Mouse (Mus musculus) right cerebral cortex, postnatal 14 days (tissue): ENCODE data around the gene Polr2b.

Source experiments
- DNase-seq: peaks from one replicate; pipeline ENCODE4 v3.0.0; 2022

The Polr2b gene

DNA sequence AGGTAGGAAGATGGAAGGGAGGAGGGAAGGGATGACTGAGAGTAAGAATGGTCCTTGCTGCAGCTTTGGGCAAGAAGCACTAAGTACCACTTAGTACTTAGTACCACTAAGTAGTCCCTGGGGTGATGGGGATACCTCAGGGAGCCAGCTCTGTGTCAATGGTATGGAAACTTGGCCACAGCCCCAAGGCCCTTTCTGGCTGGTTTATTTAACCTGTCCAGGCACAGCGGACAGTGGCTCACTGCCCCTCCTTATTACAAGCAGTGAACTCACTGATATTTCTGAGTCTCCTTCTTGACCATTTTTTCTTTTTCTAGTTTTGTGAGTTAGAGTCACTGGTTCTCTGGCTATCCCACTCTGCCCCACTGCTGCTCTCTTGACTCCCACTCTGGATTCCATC is 57.2 kb downstream of the Polr2b start:
- DNase-seq, result no peak

DNA sequence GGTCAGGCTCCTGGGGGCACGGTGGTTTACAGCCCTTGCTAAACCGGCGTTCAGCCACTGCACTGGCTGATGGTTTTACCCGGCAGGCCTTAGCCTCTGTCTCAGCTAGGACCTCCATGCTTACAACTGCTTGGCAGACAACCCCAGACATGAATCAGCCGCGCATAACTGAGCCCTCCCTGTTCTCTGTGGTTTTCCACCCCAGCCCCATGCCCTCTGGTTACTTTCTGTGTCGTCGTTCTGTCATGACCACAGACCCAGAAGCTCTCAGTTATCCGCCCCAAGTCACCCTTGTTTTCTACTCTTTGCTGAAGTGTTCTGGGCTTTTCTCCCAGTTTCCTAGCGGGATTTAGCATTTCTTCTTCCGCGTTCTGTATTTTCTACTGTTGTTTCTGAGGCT is 57.7 kb downstream of the Polr2b start:
- no peak for DNase-seq

DNA sequence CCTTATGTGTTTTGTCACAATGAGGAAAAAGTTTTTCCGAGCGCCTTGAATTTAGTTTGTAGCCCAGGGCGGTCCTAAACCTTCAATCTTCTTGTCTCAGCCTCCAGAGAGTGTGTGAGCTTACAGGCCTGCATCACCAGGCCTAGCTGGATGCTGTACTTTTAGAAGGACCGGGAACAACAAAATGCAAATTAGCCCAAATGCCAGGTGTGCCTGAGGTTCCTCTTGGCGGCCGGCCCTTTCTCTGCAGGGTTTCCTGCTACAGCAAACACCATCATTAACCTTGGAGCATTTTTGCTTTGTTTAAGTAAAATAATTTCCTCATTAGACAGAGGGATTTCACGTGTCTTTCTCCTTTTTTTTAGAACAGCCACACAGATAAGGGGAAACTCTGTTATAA is 58.2 kb downstream of the Polr2b start:
- no peak for DNase-seq

DNA sequence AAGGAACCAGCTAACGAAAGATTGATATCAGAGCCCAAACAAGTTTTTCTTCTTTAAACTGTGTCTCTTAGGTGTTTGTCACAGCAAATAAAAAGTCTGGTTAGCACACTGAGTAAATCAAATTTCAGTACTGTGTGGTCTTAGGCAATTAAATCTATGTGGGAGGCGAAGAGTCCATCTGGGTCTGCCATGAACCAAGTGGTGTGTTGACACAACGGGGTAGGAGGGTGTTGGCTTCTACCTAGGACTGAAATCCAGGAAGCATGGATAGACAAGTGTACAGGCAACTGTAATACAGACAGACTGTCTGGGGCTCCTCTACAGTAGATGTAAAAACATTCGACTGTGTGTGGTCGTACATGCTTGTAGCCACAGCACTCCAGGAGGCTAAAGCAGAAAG is 59.4 kb downstream of the Polr2b start:
- no peak for DNase-seq

DNA sequence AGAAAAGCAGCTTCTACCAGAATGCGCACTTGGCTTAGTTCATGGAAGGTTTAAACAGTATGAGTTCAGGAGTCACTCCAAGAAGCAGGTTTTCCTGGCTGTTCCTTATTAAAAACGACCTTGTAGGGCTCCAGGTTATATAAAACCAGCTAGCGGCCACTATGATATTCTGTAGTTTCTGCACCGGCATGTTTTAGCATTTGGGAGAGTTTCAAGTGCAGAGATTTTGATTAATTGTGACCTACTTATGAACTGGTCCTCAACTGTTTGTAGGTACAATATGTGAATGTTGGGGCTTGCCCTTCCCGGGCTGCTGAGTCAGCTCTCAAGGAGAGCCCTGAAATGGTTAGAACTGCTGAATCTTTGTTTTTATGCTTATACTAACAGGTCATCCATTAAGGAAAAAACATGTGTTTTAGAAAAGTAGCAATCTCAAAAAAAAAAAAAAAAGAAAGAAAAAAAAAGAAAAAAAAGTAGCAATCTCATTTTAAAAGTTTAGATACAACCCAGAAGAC is 60.5 kb downstream of the Polr2b start:
- DNase-seq, result no peak

DNA sequence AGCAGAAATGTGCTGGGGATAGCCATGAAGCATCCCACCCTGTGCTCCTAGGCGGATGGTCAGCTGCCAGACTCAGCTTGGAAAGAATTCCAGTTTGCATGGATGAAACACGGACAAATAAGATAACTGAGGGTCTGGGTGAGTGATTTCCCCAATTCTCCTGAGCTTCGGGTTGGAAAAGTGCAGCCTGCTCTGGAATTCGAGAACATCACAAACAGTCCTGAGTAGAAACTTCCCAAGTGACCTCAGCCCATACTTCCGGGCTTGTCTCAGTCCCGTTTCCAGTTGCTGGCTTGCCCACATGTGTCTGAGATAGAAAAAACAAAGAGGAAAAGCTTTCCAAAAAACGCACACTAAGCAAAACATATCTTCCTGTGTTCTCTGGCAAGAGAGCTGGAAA is 62.3 kb downstream of the Polr2b start:
- DNase-seq, result no peak

DNA sequence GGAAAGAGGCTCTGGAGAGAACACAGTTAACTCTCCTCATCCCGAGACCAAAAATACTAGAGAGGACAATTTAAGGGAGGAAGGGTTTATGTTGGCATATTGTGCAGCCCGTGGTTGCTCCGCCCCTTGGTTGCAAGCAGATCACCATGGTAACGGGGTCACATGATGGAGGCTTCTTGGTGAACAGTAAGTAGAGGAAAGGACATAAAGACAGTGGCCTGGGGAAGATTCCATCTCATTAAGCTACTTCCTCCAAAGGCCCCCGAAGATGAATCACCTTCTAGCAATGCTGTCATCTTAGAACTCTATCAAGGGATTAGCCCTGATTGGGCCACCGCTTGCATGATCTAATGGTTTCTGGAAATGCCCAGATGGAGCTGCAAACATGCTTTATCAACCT is 62.8 kb downstream of the Polr2b start:
- DNase-seq, result no peak

DNA sequence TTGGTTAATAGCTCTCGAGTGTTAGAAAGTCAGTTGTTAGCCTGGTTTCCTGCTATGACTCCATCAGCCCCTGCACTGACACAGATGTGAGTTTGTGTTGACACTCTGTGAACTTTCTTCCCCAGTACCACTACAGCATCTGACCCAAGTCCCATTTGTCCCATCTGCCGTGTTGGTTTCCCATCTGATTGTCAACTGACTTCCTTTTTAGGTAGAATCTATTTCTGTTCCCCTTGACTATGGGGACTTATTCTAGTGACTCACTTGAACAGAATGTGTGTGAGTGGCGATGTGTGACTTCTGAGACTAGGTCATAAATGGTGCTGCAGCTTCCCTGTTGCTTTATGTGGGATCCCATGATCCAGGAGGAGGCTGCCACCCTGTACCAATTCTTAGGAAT is 65.0 kb downstream of the Polr2b start:
- no peak for DNase-seq

DNA sequence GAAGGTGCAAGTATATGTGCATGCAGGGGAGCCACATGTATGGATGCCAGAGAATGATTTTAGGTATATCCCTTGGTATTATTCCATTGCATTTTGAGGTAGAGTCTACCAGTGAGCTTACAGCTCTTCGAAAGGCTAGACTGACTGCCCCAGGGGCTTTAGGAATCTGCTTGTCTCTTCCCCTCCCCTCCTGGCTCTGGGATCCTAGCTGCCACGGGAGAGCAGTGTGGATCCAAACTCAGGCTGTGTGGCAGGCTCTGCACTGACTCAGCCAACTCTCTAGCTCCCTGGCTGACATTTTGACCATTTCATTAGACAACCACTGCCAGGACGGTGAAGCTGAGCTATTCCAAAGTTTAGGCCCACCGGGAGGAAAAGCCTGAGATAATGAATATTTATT is 65.6 kb downstream of the Polr2b start:
- DNase-seq, result no peak

DNA sequence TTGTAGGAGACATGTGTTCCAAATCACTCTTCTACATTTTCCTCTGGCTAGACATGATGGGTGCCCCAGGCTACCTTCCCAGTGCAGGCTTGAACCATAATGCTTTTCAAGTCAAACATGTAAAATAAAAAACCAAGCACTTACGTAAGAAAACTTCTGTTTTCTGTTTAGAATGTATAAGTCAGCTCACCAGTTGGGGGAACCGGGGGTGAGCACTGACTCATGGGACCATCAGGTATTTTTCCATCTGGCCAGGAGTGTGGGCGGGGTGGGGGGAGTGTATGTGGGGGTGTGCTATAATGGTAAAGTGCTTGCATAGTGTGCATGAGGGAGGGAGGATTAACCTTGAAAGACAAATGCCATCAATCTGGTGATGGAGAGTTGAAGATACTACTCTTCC is 68.1 kb downstream of the Polr2b start:
- DNase-seq, result no peak

DNA sequence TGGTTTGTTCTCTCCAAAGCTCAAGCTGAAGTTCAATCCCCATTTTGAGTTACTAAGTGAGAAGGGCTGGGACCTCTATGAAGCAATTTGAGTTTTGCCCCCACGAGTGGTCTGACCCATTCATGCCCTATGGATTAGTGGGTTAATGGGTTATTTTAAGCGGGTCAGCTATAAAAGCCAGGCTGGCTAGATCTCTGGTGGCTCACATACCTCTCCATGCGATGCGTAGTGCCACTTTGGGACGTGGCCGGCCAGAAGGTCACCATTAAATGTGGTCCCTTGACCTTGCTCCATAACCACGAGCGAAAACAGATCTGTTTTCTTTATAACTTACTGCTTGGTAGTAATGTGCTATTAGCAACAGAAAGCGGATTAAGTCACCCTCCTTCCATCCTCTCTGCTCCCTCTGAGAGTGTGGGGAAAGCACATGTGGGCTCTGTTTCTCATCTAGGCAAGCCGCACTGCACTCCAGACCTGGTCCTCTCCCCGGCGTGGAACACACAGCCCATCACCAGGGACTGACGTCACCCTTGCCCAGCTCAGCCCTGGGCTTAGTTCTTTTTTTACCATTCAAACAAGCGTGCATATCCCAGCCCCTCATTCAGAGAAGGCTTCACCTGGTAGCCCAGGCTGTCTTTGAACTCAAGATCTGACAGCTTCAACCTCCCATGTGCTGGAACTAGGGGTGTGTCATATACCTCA is 69.6 kb downstream of the Polr2b start:
- no peak for DNase-seq

DNA sequence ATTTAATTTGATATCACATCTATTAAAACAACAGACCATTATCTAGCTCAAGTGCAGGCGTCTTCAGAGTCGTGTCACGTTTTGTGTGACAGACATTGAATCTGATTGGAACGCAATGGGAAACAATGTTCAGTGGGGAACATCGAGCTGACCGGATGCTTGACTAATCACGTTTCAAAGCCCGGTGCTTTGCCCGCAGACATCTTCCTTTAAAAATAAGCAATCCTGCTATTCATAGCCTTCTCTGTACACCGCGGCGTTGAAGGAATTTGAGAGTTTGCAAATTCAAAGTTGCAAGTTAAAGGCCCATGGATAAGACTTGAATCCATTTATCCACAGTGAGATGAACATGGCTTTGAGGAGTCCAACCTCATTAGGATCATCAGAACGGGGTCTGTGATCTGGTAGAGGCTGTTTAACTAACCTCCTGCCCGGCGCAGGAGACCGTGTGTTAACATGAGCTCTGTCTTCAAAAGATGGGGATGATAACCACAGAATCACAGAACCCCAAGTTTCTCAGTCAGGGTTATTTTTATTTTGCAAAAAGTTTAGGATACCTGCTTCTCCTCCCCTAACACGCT is 70.5 kb downstream of the Polr2b start:
- no peak for DNase-seq

DNA sequence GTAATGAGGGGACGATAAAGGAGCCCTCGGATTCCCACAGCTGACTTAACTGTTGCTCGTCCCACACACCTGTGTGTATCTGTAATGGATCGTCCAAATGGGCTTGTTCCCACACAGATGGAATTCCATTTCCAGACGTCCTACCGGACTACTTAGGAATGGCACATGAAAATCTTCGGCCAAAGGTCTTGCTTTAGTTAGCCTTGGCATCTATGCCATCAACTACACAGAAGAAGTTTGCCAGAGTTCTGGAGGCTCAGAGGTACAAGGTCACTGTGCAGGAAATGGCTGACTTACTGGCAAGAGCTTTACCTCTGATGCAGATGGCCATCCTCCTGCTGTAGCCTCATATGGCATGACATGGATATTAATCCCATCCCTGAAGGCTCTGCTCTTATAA is 71.3 kb downstream of the Polr2b start:
- no peak for DNase-seq

DNA sequence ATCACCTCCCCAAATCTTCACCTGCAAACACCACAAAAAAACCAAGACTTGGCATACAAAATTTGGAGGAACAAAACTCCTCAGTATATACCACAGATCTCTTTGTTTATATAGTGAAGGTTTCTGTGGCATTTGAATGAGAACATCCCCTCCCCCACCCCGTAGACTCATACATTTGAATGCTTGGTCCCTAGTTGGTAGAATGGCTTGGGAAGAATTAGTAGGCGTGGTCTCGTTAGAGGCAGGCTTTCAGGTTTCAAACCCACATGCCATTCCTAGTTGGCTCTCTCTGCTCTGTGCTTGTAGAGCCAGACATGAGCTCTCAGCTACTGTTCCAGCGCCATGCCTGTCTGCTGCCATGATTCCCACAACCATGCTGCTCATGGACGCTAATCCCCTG is 71.7 kb downstream of the Polr2b start:
- DNase-seq, result no peak

DNA sequence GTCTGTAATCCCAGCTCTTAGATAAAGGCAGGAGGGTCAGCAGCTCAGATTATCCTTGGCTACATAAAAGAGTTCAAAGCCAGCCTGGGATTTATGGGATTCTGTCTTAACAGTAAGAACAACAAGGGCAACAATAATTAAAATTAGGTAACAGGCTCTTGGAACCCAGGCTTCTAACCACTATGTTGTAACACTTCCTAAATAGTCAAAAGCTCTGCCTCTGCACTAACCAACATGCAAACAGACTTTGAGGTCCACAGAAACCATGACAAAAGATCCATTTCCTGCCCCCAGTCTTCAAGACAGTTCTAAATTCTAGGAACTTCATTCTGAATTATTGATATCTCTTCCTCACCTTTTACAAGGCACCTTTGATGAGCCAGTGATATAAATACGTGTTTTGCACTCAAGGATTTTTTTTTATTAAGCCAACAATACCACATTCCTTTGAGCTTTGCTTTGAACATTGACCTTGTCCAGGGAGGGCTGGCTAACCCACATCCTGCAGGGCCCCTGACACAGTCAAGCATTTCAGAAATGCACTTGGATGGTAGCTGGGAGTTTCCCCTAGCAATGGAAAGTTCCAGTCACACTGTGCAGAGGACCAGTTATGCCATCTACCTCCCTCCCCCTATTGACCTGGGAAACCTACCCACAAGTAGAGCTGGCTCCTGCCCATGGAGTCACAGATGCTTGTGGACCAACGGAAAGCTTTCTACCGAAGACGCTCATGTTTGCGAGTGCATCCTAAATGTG is 74.0 kb downstream of the Polr2b start:
- DNase-seq, result no peak

DNA sequence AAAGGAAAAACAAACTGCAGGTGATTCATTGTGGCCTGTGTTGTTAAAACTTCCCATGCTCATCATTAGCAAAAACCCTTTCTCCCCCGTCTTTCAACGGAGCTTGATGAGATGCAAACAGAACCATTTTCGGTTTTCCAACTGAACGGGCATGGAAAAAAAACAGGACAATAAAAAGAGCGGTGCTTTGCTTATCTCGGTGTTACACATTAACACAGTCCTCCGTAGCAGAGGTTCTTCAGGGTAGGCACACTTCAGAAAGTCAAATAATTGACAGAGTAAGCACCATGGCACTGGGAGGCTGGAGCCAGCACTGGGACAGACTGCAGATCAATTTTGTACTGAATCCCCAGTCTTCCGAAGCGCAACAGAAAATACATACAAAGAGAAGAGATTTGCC is 74.8 kb downstream of the Polr2b start:
- no peak for DNase-seq

DNA sequence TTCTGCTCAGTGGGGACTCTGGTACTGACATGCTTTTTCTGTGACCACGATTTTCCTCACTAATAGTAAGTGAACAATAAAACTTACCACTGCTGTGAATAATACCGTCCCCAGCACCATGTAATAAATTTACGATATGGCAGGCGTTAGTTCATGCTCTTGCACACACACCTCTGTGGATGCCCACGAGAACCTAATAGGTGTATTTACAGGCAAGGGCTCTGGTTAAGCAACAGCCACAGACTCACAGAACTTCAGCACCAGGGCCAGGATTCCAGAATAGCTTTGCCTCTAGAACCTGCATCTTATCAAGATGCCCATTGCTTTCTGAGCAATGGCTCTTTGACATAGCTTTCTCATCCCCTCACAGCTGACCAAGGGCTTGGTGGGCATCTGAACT is 75.3 kb downstream of the Polr2b start:
- DNase-seq, result no peak

DNA sequence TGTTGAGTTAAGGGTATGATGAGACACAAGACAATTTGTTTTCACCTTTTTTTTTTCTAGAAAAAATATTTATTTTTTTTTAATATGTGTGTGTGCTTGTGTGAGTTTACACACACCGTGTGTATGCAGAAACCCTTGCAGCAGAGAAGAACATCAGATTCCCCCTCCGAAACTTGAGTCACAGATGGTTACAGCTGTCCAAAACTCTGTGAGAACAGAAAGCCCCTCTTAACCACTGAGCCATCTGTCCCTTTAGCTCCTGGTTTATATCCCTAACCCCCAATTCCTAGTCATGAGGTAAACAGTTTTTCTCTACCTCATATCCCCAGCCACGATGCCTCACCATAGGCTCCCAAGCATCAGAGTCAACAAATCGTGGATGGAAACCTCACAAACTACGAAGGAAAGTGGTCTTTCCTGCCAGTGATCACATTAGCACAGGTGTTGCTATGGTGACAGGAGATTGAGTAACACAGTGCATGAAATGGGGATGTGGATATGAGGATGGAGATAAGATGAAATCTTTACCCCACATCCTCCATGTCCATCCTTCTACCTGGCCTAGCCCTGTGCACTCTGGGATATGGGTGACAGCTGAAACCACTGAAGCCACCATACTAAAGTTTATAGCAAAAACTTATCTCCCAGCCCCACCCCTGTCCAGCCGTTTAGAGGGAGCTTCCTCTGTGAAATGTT is 76.1 kb downstream of the Polr2b start:
- no peak for DNase-seq

DNA sequence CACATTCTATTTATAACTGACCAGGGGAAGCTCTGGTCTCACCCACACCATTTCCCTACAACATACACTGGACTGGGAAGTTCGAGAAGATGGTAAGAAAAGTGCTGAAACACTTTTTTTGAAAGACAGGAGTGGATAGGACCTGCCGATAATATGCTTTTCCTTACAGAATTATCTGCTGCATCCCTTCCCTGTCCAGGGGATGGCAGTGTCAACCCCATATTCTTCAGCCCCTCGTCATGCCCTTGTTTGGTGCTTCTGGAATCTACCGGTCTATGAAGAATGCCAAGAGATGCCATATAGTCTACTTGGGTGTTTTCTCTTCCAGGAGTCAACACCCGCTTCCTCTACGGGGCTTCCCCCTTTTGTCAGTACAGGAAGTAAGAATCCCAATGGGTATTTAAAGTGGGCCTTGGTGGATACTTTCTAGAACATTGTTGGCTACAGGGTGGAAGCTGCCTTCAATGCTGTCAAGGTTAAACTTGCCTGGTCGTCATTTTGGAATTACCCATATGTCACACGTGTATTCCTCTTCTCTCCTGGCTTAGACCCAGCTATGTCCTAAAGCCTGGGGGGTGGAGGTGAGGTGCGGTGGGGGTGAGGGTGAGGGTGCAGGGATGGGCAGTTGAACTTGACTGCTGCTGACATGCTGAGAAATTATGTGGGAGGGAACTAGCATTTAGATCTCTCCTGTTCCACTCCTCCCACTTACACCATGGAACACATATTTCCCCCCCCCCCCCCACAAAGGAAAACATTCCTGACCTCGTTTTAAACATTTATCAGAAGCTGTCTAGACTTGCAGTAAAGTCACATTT is 76.9 kb downstream of the Polr2b start:
- no peak for DNase-seq

DNA sequence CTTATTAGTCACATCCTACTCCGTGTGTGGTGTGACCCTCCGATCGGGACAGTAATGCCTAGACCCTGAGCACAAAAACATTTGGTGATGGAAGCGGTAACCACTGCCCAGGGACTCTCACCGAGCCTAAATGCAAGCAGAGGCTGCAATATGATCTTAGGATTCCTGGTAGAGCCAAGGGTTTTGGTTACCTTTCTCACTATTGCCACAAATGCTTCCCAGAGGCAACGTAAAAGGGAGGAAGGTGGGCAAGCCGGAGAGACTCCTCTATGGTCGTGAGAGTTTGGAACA is 77.4 kb downstream of the Polr2b start:
- DNase-seq, result no peak

DNA sequence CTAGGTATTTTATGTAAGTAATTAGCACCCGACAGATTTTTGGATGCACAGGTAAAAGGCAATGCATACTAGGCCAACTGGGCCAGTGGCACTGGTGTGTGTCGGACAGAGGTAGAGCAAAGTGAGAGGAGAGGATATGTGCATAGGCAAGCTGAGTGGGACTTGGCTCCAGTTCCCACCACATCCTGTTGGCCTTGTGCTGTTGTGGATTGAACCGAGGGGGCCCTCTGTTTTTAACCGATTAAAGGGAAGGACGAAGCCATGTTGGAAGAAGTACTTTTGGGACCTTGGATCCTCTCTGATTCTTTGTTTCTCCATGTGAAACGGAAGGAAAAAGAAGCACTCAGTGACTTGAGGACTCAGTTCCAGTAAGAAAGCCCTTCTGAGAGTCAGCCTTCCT is 78.4 kb downstream of the Polr2b start:
- no peak for DNase-seq

DNA sequence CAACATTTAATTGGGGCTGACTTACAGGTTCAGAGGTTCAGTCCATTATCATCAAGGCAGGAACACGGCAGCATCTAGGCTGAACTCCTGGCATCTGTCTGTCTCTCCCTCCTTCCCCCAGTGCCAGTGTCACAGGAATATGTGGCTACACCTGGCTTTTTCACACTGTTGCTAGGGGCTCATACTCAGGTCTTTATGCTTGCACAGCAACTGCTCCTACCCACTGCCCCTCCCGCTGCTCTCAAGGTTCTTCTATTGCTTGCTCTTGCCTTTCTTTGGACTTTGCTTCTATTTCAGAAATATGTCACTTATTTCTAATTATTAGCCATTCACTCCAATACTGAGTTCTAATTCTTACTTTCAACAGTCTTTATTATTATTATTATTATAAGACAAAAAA is 80.3 kb downstream of the Polr2b start:
- no peak for DNase-seq

DNA sequence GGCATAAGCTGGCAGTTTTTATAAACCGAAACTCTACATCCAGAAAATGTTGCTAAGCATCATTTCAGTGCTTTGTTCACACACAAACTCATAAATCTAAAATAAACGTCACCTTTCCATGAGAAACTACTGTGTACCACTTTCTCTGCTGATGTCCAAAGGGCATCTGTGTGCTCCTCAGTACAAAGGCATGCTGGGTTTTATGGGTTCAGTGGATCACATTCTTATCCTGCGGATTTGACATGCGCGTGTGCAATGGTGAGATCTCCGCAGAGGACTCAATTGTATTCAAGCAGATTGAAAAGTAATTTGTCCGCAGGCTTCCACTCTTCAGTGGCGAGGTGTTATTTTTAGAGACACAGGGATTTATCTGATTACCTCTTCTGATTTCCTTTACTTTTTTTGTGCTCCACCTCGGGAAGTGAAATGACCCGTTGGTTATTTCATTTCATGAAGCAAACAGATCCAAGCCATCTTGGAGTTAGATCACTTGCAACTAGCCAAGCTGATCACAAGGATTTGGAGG is 83.2 kb downstream of the Polr2b start:
- DNase-seq, result no peak
